Mouse (Mus musculus) MEL (cell line): ENCODE measurements at regions not wholly inside any gene's neighbourhood (a gene's known extent, or its start where the extent isn't known, plus 50 kb on each side); places are given as distances from the start of the nearest gene placed in this dataset.
A peak's percentile ranks its signal among the peaks of the same experiment; 100 is the strongest.

Source experiments
- DNase-seq: peaks from one replicate; pipeline ENCODE4 v3.0.0; 2011; ENCODE audit warnings: low read depth, low spot score
- H3K27ac ChIP-seq: 2 replicates; pipeline ENCODE4 v1.5.1; 2012; ENCODE audit warnings: low read depth, mild to moderate bottlenecking, control low read depth, low read length, moderate library complexity; ENCODE audit not compliant: control insufficient read depth
- H3K27me3 ChIP-seq, 2 experiments: fragments of 150-350 bp in 1 of 2; sonication (generic) in 1 of 2; 2 replicates each; pipeline ENCODE4 v1.6.1; 2012; ENCODE audit warnings: low read length in 2 of 2, mild to moderate bottlenecking in 2 of 2, improper control_type of control experiment in 1 of 2, moderate library complexity in 1 of 2; ENCODE audit not compliant: insufficient read depth in 2 of 2, control insufficient read depth in 1 of 2
- H3K36me3 ChIP-seq, 2 experiments: 2 replicates each; pipeline ENCODE4 v1.6.1; 2012 to 2014; ENCODE audit warnings: low read length in 2 of 2, improper control_type of control experiment in 1 of 2, inconsistent platforms in 1 of 2, mild to moderate bottlenecking in 1 of 2; ENCODE audit not compliant: insufficient read depth in 2 of 2, control insufficient read depth in 1 of 2
- H3K4me1 ChIP-seq, 2 experiments: fragments of 150-350 bp in 1 of 2; sonication (generic) in 1 of 2; 2 replicates each; pipeline ENCODE4 v1.6.1; 2012; ENCODE audit warnings: low read length in 2 of 2, improper control_type of control experiment in 1 of 2, mild to moderate bottlenecking in 1 of 2; ENCODE audit not compliant: insufficient read depth in 2 of 2, control insufficient read depth in 1 of 2
- H3K4me3 ChIP-seq, 2 experiments: fragments of 150-350 bp in 1 of 2; sonication (generic) in 1 of 2; 2 replicates each; pipeline ENCODE4 v1.5.1; 2012; ENCODE audit warnings: low read depth in 2 of 2, low read length in 2 of 2, mild to moderate bottlenecking in 2 of 2, moderate library complexity in 2 of 2, control low read depth in 1 of 2, improper control_type of control experiment in 1 of 2; ENCODE audit not compliant: control insufficient read depth in 1 of 2, insufficient read depth in 1 of 2
- H3K79me2 ChIP-seq: 2 replicates; pipeline ENCODE4 v1.6.1; 2012; ENCODE audit warnings: mild to moderate bottlenecking, low read length, moderate library complexity; ENCODE audit not compliant: control insufficient read depth, poor library complexity, insufficient read depth
- H3K9ac ChIP-seq: 2 replicates; pipeline ENCODE4 v1.6.1; 2012; ENCODE audit warnings: low read depth, mild to moderate bottlenecking, control low read depth, low read length, moderate library complexity; ENCODE audit not compliant: control insufficient read depth, poor library complexity, severe bottlenecking
- H3K9me3 ChIP-seq: fragments of 150-350 bp; sonication (generic); replicated peaks from 2 replicates; pipeline ENCODE4 v1.6.1; 2012; ENCODE audit warnings: mild to moderate bottlenecking, low read length, improper control_type of control experiment, moderate library complexity; ENCODE audit not compliant: insufficient read depth
- CHD1 ChIP-seq: IDR thresholded peaks from 2 replicates; pipeline ENCODE4 v1.6.1; 2012; ENCODE audit warnings: low read depth, mild to moderate bottlenecking, inconsistent platforms, low read length, improper control_type of control experiment
- CTCF ChIP-seq, 3 experiments: IDR thresholded peaks in 2 of 3; conservative IDR thresholded peaks in 1 of 3; 2 replicates each; pipeline ENCODE4 v1.5.1; 2011 to 2012; ENCODE audit warnings: low read length in 3 of 3, low read depth in 2 of 3, mild to moderate bottlenecking in 2 of 3, improper control_type of control experiment in 1 of 3, inconsistent platforms in 1 of 3, mixed read lengths in 1 of 3, moderate library complexity in 1 of 3; ENCODE audit not compliant: control insufficient read depth in 1 of 3, insufficient read depth in 1 of 3, poor library complexity in 1 of 3, severe bottlenecking in 1 of 3
- E2F4 ChIP-seq: IDR thresholded peaks from 2 replicates; pipeline ENCODE4 v1.6.1; 2011; ENCODE audit warnings: low read depth, low read length, improper control_type of control experiment, borderline replicate concordance
- ELF1 ChIP-seq: IDR thresholded peaks from 2 replicates; pipeline ENCODE4 v1.6.1; 2014; ENCODE audit warnings: low read depth, mild to moderate bottlenecking, inconsistent platforms, low read length, improper control_type of control experiment, moderate library complexity
- EP300 ChIP-seq, 2 experiments: IDR thresholded peaks; 2 replicates each; pipeline ENCODE4 v1.6.1; 2011; ENCODE audit warnings: improper control_type of control experiment in 2 of 2, low read length in 2 of 2, low read depth in 1 of 2, mild to moderate bottlenecking in 1 of 2
- HCFC1 ChIP-seq: IDR thresholded peaks from 2 replicates; pipeline ENCODE4 v1.6.1; 2012; ENCODE audit warnings: low read depth, mild to moderate bottlenecking, inconsistent platforms, low read length, improper control_type of control experiment, moderate library complexity
- JUND ChIP-seq: IDR thresholded peaks from 2 replicates; pipeline ENCODE4 v1.6.1; 2011; ENCODE audit warnings: low read depth, mild to moderate bottlenecking, improper control_type of control experiment, low read length
- KAT2A ChIP-seq: conservative IDR thresholded peaks from 2 replicates; pipeline ENCODE4 v1.6.1; 2012; ENCODE audit warnings: low read depth, low read length, improper control_type of control experiment, inconsistent platforms
- MAFK ChIP-seq: IDR thresholded peaks from 2 replicates; pipeline ENCODE4 v1.6.1; 2011; ENCODE audit warnings: low read depth, mild to moderate bottlenecking, low read length, improper control_type of control experiment, borderline replicate concordance
- MAZ ChIP-seq: IDR thresholded peaks from 2 replicates; pipeline ENCODE4 v1.6.1; 2012; ENCODE audit warnings: low read depth, mild to moderate bottlenecking, inconsistent platforms, low read length, improper control_type of control experiment
- MEF2A ChIP-seq: IDR thresholded peaks from 2 replicates; pipeline ENCODE4 v1.6.1; 2014; ENCODE audit warnings: low read depth, mild to moderate bottlenecking, inconsistent platforms, low read length, improper control_type of control experiment; ENCODE audit not compliant: poor library complexity, insufficient replicate concordance, severe bottlenecking; ENCODE audit errors: extremely low read depth
- MXI1 ChIP-seq: IDR thresholded peaks from 2 replicates; pipeline ENCODE4 v1.6.1; 2011; ENCODE audit warnings: mild to moderate bottlenecking, low read depth, low read length, improper control_type of control experiment
- MYB ChIP-seq: IDR thresholded peaks from 2 replicates; pipeline ENCODE4 v1.6.1; 2011; ENCODE audit warnings: mild to moderate bottlenecking, low read depth, low read length, improper control_type of control experiment
- NELFE ChIP-seq: IDR thresholded peaks from 2 replicates; pipeline ENCODE4 v1.6.1; 2011; ENCODE audit warnings: low read depth, low read length, improper control_type of control experiment
- POLR2A ChIP-seq, 2 experiments: IDR thresholded peaks; 2 replicates each; pipeline ENCODE4 v1.6.1; 2011 to 2012; ENCODE audit warnings: low read length in 2 of 2, mild to moderate bottlenecking in 2 of 2, control low read depth in 1 of 2, improper control_type of control experiment in 1 of 2, low read depth in 1 of 2, moderate library complexity in 1 of 2; ENCODE audit not compliant: control insufficient read depth in 1 of 2, insufficient read depth in 1 of 2, poor library complexity in 1 of 2
- RCOR1 ChIP-seq: IDR thresholded peaks from 2 replicates; pipeline ENCODE4 v1.6.1; 2012; ENCODE audit warnings: low read depth, mild to moderate bottlenecking, inconsistent platforms, low read length, improper control_type of control experiment
- SIN3A ChIP-seq: IDR thresholded peaks from 2 replicates; pipeline ENCODE4 v1.6.1; 2012; ENCODE audit warnings: low read length, improper control_type of control experiment, inconsistent platforms
- TAL1 ChIP-seq: IDR thresholded peaks from 2 replicates; pipeline ENCODE4 v1.6.1; 2012; ENCODE audit warnings: mild to moderate bottlenecking, inconsistent platforms, low read length, moderate library complexity, mixed read lengths
- TBP ChIP-seq: IDR thresholded peaks from 2 replicates; pipeline ENCODE4 v1.8.0; 2011; ENCODE audit warnings: low read depth, low read length, improper control_type of control experiment
- TCF12 ChIP-seq: IDR thresholded peaks from 2 replicates; pipeline ENCODE4 v1.6.1; 2014; ENCODE audit warnings: low read depth, mild to moderate bottlenecking, inconsistent platforms, low read length, improper control_type of control experiment, moderate library complexity
- UBTF ChIP-seq: IDR thresholded peaks from 2 replicates; pipeline ENCODE4 v1.6.1; 2012; ENCODE audit warnings: low read depth, mild to moderate bottlenecking, inconsistent platforms, low read length, improper control_type of control experiment, moderate library complexity, borderline replicate concordance; ENCODE audit not compliant: insufficient read depth
- USF1 ChIP-seq: IDR thresholded peaks from 2 replicates; pipeline ENCODE4 v1.6.1; 2014; ENCODE audit warnings: low read depth, mild to moderate bottlenecking, inconsistent platforms, low read length, improper control_type of control experiment, moderate library complexity
- ZC3H11A ChIP-seq: IDR thresholded peaks from 2 replicates; pipeline ENCODE4 v1.6.1; 2012; ENCODE audit warnings: low read depth, mild to moderate bottlenecking, inconsistent platforms, low read length, improper control_type of control experiment
- ZKSCAN1 ChIP-seq: IDR thresholded peaks from 2 replicates; pipeline ENCODE4 v1.6.1; 2012; ENCODE audit warnings: low read depth, mild to moderate bottlenecking, inconsistent platforms, low read length, improper control_type of control experiment, moderate library complexity

DNA sequence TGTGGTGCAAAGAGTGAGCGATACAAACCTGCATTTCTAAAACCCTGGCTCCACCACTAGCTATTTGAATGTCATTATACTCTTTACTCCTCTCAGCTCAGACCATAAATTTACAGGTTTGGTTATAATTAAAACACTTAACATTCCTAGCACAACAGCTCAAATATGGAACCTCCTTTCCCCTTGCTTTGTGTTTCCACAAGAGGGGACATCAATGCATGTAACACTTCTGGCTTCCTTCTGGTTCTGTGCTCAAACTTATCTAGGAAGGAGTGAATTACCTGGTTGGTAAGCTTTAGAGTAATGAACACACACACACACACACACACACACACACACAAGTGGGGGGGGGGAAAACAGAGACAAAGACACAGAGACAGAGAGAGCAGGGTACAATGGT lies 254.8 kb downstream of the Gm49356 start:
- Histone ChIP-seq H3K4me1 (peaks cover 0 to 14% of the 10 kb centered on the region in 2 experiments; a peak in 2 of 4 replicates), H3K79me2 (no peaks in the 10 kb centered on the region), H3K27ac (no peak overlapping the region), H3K9me3 (no peaks in the 10 kb centered on the region), H3K4me3 (no peak overlapping the region), H3K27me3 (no peaks in the 10 kb centered on the region), H3K9ac (no peak overlapping the region), H3K36me3 (peaks cover 0 to 3% of the 10 kb centered on the region in 2 experiments; a peak in 1 of 4 replicates)
- TF ChIP-seq KAT2A (no peak), NELFE (0 out of 2 replicates have a peak, but pooled peaks have one; percentile 14), MYB (no peak), RCOR1 (no peak), E2F4 (no peak), TAL1 (no peak), TCF12 (peak; percentile 37; the same call in 1 of the 2 replicates), TBP (0 out of 2 replicates have a peak, but pooled peaks have one; percentile 30), CHD1 (no peak), USF1 (no peak), MEF2A (no peak), POLR2A (IDR thresholded peaks at IDR 0.05; ENCODE audit: control insufficient read depth in 1 of 2, insufficient read depth in 1 of 2, low read depth in 1 of 2, low read length in 2 of 2, poor library complexity in 1 of 2) (no peak), UBTF (no peak), HCFC1 (0 out of 2 replicates have a peak, but pooled peaks have one; percentile 34), ELF1 (0 out of 2 replicates have a peak, but pooled peaks have one; percentile 13), MAZ (no peak), MAFK (no peak), CTCF (IDR thresholded peaks at IDR 0.05 in 2 of 3, conservative IDR thresholded peaks at IDR 0.05 in 1 of 3; ENCODE audit: control insufficient read depth in 1 of 3, insufficient read depth in 1 of 3, low read depth in 2 of 3, low read length in 3 of 3, poor library complexity in 1 of 3, severe bottlenecking in 1 of 3) (no peak), MXI1 (no peak), ZC3H11A (no peak), ZKSCAN1 (no peak), EP300 (IDR thresholded peaks at IDR 0.05; ENCODE audit: low read depth in 1 of 2, low read length in 2 of 2) (no peak), SIN3A (no peak), JUND (no peak)
- DNase-seq: peak; percentile 61
